Mouse (Mus musculus): Measurements from ENCODE around the gene Chkb. TPM values are rescaled to one million over a fixed set of nuclear protein-coding genes. Genes with fewer than 3 reads are reported as not detected.

Gene Chkb
- polyA plus RNA-seq, 1 experiment from 2014 or later, result 44.7 TPM

GRCm38 (mm10) chr15:89473921-89474320 is 44.2 kb upstream of the Chkb start:
- Histone ChIP-seq H3K4me3 (ENCODE audit: low read depth, low read length) (no peak overlapping the region), H3K9me3 (ENCODE audit: control insufficient read depth, low read length) (no peaks in the 10 kb centered on the region), H3K27ac (replicated peaks; ENCODE audit: low read depth, low read length) (no peak overlapping the region), H3K4me2 (ENCODE audit: low read depth, low read length) (no peak overlapping the region), H3K27me3 (replicated peaks; ENCODE audit: control insufficient read depth, insufficient read depth, low read length) (no peaks in the 10 kb centered on the region), H3K9ac (ENCODE audit: low read depth, low read length) (no peak overlapping the region), H3K4me1 (ENCODE audit: control insufficient read depth, insufficient read depth, low read length) (peaks cover 12% of the 10 kb centered on the region), H3K36me3 (ENCODE audit: control insufficient read depth, insufficient read depth, low read length) (no peaks in the 10 kb centered on the region)
- ATAC-seq (ENCODE audit: low read depth) (no peak), DNase-seq (ENCODE audit: low spot score) (no peak)
- 99% methylated on average over 8 of the region's 8 CpGs for whole genome bisulfite sequencing

DNA sequence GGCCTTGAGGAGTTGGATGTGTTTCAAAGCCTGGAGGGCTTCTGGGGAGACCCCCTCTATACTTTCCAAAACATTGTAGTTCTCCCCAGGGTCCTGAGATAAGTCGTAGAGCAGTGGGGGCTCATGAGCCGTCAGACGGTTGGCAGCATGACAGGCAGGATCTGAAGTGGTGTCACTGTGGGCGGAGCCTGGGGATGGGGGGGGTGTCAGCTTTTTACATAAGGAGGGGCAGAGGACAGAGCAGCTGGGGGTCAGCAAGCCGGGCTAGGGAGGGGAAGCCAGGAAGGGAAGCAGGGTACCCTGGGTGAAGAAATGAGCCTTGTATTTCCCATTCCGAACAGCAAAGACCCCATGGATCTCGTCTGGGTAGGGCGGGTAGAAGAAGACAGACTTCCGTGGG is 43.7 kb upstream of the Chkb start:
- 76% methylated on average over 9 of the region's 9 CpGs for WGBS
- H3K27ac ChIP-seq (replicated peaks; ENCODE audit: low read depth, low read length), result no peak overlapping the region
- no peaks in the 10 kb centered on the region for H3K27me3 ChIP-seq (replicated peaks; ENCODE audit: control insufficient read depth, insufficient read depth, low read length)
- H3K9ac ChIP-seq (ENCODE audit: low read depth, low read length), result no peak overlapping the region
- DNase-seq (ENCODE audit: low spot score) (no peak), ATAC-seq (ENCODE audit: low read depth) (no peak)
- H3K9me3 ChIP-seq (ENCODE audit: control insufficient read depth, low read length), result no peaks in the 10 kb centered on the region
- no peak overlapping the region for H3K4me2 ChIP-seq (ENCODE audit: low read depth, low read length)
- H3K4me3 ChIP-seq (ENCODE audit: low read depth, low read length), result no peak overlapping the region
- H3K4me1 ChIP-seq (ENCODE audit: control insufficient read depth, insufficient read depth, low read length), result peaks cover 12% of the 10 kb centered on the region
- no peaks in the 10 kb centered on the region for H3K36me3 ChIP-seq (ENCODE audit: control insufficient read depth, insufficient read depth, low read length)

GRCm38 (mm10) chr15:89471476-89471875 is 41.8 kb upstream of the Chkb start:
- WGBS, result 83% methylated on average over 4 of the region's 4 CpGs
- Histone ChIP-seq H3K9ac (ENCODE audit: low read depth, low read length) (no peak overlapping the region), H3K9me3 (ENCODE audit: control insufficient read depth, low read length) (no peaks in the 10 kb centered on the region), H3K27ac (replicated peaks; ENCODE audit: low read depth, low read length) (no peak overlapping the region), H3K4me1 (ENCODE audit: control insufficient read depth, insufficient read depth, low read length) (peaks cover 10% of the 10 kb centered on the region), H3K27me3 (replicated peaks; ENCODE audit: control insufficient read depth, insufficient read depth, low read length) (no peaks in the 10 kb centered on the region), H3K4me3 (ENCODE audit: low read depth, low read length) (no peak overlapping the region), H3K36me3 (ENCODE audit: control insufficient read depth, insufficient read depth, low read length) (no peaks in the 10 kb centered on the region), H3K4me2 (ENCODE audit: low read depth, low read length) (no peak overlapping the region)
- no peak for ATAC-seq (ENCODE audit: low read depth)
- DNase-seq (ENCODE audit: low spot score), result no peak

DNA sequence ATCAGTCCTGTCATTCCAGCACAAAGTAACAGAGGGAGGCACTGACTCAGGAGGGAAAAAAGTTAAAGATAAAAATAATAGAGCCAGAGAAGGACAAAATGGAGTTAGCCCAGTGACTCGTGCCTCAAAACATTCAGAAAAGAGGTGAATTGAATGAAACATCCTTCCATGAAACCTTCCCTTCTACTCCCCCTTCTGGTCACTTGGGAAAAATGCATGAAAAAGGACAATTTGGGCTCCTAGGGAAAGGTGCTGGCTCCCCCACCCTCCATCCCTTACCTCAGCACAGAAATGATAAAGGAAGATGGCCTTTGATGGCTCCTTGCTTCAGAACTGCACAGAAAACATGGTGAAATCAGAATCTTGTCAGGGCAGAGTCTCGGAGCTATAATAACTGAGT is 38.9 kb upstream of the Chkb start:
- no peak for DNase-seq (ENCODE audit: low spot score)
- WGBS, result 23% methylated on average over 2 of the region's 2 CpGs

DNA sequence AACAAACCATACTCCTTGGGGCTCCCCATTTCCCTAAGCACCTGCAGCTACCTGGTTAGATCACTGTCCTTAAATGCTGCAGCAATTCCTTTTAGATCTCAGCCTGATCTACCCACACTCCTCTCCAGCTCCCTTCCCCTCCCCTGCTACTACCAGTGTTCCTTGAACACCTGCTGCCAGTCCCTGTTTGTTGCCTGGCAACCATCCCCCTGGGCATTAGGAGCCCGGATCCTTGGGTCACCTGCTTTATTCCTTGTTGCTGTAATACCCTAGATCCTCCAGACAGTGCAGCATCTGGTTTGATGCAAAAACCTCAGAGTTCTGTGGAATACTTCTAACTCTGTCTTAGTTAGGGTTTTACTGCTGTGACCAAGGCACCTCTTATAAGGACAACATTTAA is 35.3 kb upstream of the Chkb start:
- H3K36me3 ChIP-seq (ENCODE audit: control insufficient read depth, insufficient read depth, low read length), result no peaks in the 10 kb centered on the region
- no peaks in the 10 kb centered on the region for H3K9me3 ChIP-seq (ENCODE audit: control insufficient read depth, low read length)
- DNase-seq (ENCODE audit: low spot score), result peak; percentile 54
- H3K4me1 ChIP-seq (ENCODE audit: control insufficient read depth, insufficient read depth, low read length), result no peaks in the 10 kb centered on the region
- H3K4me2 ChIP-seq (ENCODE audit: low read depth, low read length), result no peak overlapping the region
- peak; percentile 77 for ATAC-seq (ENCODE audit: low read depth)
- no peak overlapping the region for H3K9ac ChIP-seq (ENCODE audit: low read depth, low read length)
- H3K27me3 ChIP-seq (replicated peaks; ENCODE audit: control insufficient read depth, insufficient read depth, low read length), result no peaks in the 10 kb centered on the region
- H3K4me3 ChIP-seq (ENCODE audit: low read depth, low read length), result no peak overlapping the region
- 5% methylated on average over 1 of the region's 1 CpGs for WGBS
- no peak overlapping the region for H3K27ac ChIP-seq (replicated peaks; ENCODE audit: low read depth, low read length)

More for the DNA sequence above, 38.9 kb upstream of the Chkb start:
- H3K9ac ChIP-seq (ENCODE audit: low read depth, low read length), result no peak overlapping the region
- H3K4me3 ChIP-seq (ENCODE audit: low read depth, low read length), result no peak overlapping the region
- ATAC-seq (ENCODE audit: low read depth), result no peak
- no peaks in the 10 kb centered on the region for H3K4me1 ChIP-seq (ENCODE audit: control insufficient read depth, insufficient read depth, low read length)
- no peaks in the 10 kb centered on the region for H3K9me3 ChIP-seq (ENCODE audit: control insufficient read depth, low read length)
- H3K36me3 ChIP-seq (ENCODE audit: control insufficient read depth, insufficient read depth, low read length), result no peaks in the 10 kb centered on the region
- no peaks in the 10 kb centered on the region for H3K27me3 ChIP-seq (replicated peaks; ENCODE audit: control insufficient read depth, insufficient read depth, low read length)
- no peak overlapping the region for H3K4me2 ChIP-seq (ENCODE audit: low read depth, low read length)
- H3K27ac ChIP-seq (replicated peaks; ENCODE audit: low read depth, low read length), result no peak overlapping the region

- DNase-seq (ENCODE audit: low spot score) (peak; percentile 29), ATAC-seq (ENCODE audit: low read depth) (no peak)
- no peak overlapping the region for H3K27ac ChIP-seq (replicated peaks; ENCODE audit: low read depth, low read length)
- 51% methylated on average over 5 of the region's 5 CpGs for WGBS
- no peaks in the 10 kb centered on the region for H3K9me3 ChIP-seq (ENCODE audit: control insufficient read depth, low read length)
- H3K4me3 ChIP-seq (ENCODE audit: low read depth, low read length), result no peak overlapping the region
- no peaks in the 10 kb centered on the region for H3K27me3 ChIP-seq (replicated peaks; ENCODE audit: control insufficient read depth, insufficient read depth, low read length)
- no peak overlapping the region for H3K9ac ChIP-seq (ENCODE audit: low read depth, low read length)
- H3K36me3 ChIP-seq (ENCODE audit: control insufficient read depth, insufficient read depth, low read length), result no peaks in the 10 kb centered on the region
- H3K4me1 ChIP-seq (ENCODE audit: control insufficient read depth, insufficient read depth, low read length), result no peaks in the 10 kb centered on the region
- no peak overlapping the region for H3K4me2 ChIP-seq (ENCODE audit: low read depth, low read length)
These were observed 33.9 kb upstream of the Chkb start for GRCm38 (mm10) chr15:89463334-89464235.

- WGBS, result 81% methylated on average over 7 of the region's 7 CpGs
- no peak for DNase-seq (ENCODE audit: low spot score)
- Histone ChIP-seq H3K4me2 (ENCODE audit: low read depth, low read length) (no peak overlapping the region), H3K9ac (ENCODE audit: low read depth, low read length) (no peak overlapping the region), H3K36me3 (ENCODE audit: control insufficient read depth, insufficient read depth, low read length) (no peaks in the 10 kb centered on the region), H3K27me3 (replicated peaks; ENCODE audit: control insufficient read depth, insufficient read depth, low read length) (no peaks in the 10 kb centered on the region), H3K4me3 (ENCODE audit: low read depth, low read length) (no peak overlapping the region), H3K9me3 (ENCODE audit: control insufficient read depth, low read length) (no peaks in the 10 kb centered on the region), H3K27ac (replicated peaks; ENCODE audit: low read depth, low read length) (no peak overlapping the region), H3K4me1 (ENCODE audit: control insufficient read depth, insufficient read depth, low read length) (no peaks in the 10 kb centered on the region)
- no peak for ATAC-seq (ENCODE audit: low read depth)
These were observed 32.5 kb upstream of the Chkb start for GRCm38 (mm10) chr15:89462176-89462575.

- H3K36me3 ChIP-seq (ENCODE audit: control insufficient read depth, insufficient read depth, low read length), result no peaks in the 10 kb centered on the region
- H3K27me3 ChIP-seq (replicated peaks; ENCODE audit: control insufficient read depth, insufficient read depth, low read length), result no peaks in the 10 kb centered on the region
- H3K9me3 ChIP-seq (ENCODE audit: control insufficient read depth, low read length), result no peaks in the 10 kb centered on the region
- no peak for DNase-seq (ENCODE audit: low spot score)
- no peak overlapping the region for H3K27ac ChIP-seq (replicated peaks; ENCODE audit: low read depth, low read length)
- WGBS, result 75% methylated on average over 14 of the region's 15 CpGs
- H3K4me1 ChIP-seq (ENCODE audit: control insufficient read depth, insufficient read depth, low read length), result no peaks in the 10 kb centered on the region
- no peak for ATAC-seq (ENCODE audit: low read depth)
- no peak overlapping the region for H3K4me3 ChIP-seq (ENCODE audit: low read depth, low read length)
- H3K9ac ChIP-seq (ENCODE audit: low read depth, low read length), result no peak overlapping the region
- H3K4me2 ChIP-seq (ENCODE audit: low read depth, low read length), result no peak overlapping the region
These were observed 31.6 kb upstream of the Chkb start for GRCm38 (mm10) chr15:89461321-89461720.

DNA sequence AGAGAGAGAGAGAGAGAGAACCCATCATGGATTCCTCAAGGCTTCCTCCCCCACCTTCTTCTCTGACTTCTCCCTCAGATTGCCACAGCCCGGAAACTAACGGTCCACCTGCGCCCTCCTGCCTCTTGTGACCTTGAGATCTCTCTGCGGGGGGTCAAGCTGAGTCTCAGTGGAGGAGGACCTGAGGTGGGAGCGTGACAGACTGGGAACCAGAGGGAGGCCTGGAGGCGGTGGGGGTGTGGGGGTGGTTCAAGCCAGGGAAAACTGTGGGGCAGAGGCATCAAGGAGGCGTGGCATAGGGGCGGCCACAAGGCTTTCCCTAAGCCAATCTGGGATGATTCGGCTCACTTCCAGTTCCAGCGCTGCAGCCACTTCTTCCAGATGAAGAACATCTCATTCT is 30.6 kb upstream of the Chkb start:
- WGBS, result 69% methylated on average over 9 of the region's 10 CpGs
- ATAC-seq (ENCODE audit: low read depth), result no peak
- Histone ChIP-seq H3K27ac (replicated peaks; ENCODE audit: low read depth, low read length) (no peak overlapping the region), H3K9me3 (ENCODE audit: control insufficient read depth, low read length) (no peaks in the 10 kb centered on the region), H3K4me3 (ENCODE audit: low read depth, low read length) (no peak overlapping the region), H3K9ac (ENCODE audit: low read depth, low read length) (no peak overlapping the region), H3K4me2 (ENCODE audit: low read depth, low read length) (no peak overlapping the region), H3K36me3 (ENCODE audit: control insufficient read depth, insufficient read depth, low read length) (no peaks in the 10 kb centered on the region), H3K4me1 (ENCODE audit: control insufficient read depth, insufficient read depth, low read length) (no peaks in the 10 kb centered on the region), H3K27me3 (replicated peaks; ENCODE audit: control insufficient read depth, insufficient read depth, low read length) (no peaks in the 10 kb centered on the region)
- DNase-seq (ENCODE audit: low spot score), result no peak

All from embryonic facial prominence, embryonic 14.5 days (tissue).